8 mouse cellular contexts compared by ENCODE assay signal in the genomic region with DNA sequence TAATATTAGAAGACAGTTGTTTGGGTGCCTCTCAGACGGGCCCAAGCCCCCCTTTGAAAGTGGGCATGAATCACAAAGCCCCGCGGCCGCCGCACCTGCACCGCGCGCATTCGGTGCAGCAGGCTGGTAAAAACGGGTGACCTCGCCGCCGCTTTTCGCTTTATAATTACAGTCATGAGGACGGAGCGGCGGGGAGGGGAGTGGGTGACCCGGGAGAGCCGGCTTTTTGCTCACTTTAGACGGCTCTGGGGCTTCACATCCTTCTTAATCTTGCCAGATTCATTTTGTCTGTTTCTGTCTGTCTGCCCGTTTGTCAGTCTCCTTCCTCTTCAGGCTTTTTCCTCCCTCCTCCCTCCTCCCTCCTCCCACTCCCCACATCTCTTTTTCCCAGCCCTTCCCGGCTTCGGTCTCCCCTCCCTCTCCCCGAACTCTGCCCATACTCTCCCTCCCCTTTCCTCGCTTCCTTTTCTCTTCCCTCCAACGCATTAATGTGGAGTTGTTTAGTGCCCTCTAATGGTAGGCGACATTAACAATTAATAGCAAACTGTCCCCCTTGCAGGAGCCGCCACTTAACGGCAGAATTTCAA. TPM values are rescaled to one million over a fixed set of nuclear protein-coding genes. Genes with fewer than 3 reads are reported as not detected.
DNase-seq lines count a peak whose midpoint lies in the region; ATAC-seq lines count a peak whose summit lies in the region.

No protein-coding gene starts in this region.

- H3K9ac ChIP-seq in intestine, embryonic 14.5 days (ENCODE audit: low read length) = 0 out of 2 replicates have a peak overlapping the region, but pooled peaks have one; percentile 4
- no peak overlapping the region for H3K9ac ChIP-seq in neural tube, embryonic 15.5 days (replicated peaks)

- no peaks in the 10 kb centered on the region for H3K36me3 ChIP-seq in intestine, embryonic 14.5 days (ENCODE audit: control insufficient read depth, insufficient read depth, low read length)
- H3K36me3 ChIP-seq in neural tube, embryonic 15.5 days = no peaks in the 10 kb centered on the region

- peaks cover 14% of the 10 kb centered on the region; the same call in 1 of the 2 replicates for H3K4me1 ChIP-seq in intestine, embryonic 14.5 days (replicated peaks; ENCODE audit: control insufficient read depth, insufficient read depth, low read length)
- peaks cover 44% of the 10 kb centered on the region for H3K4me1 ChIP-seq in neural tube, embryonic 15.5 days

- H3K4me2 ChIP-seq in intestine, embryonic 14.5 days (ENCODE audit: low read length) = peak overlapping the region; percentile 93
- peak overlapping the region; percentile 99 for H3K4me2 ChIP-seq in neural tube, embryonic 15.5 days

- peak overlapping the region; percentile 53 for H3K4me3 ChIP-seq in intestine, embryonic 14.5 days (ENCODE audit: low read depth, low read length)
- peak overlapping the region; percentile 58 for H3K4me3 ChIP-seq in neural tube, embryonic 15.5 days (replicated peaks)

- no peak overlapping the region for H3K27ac ChIP-seq in intestine, embryonic 14.5 days (ENCODE audit: low read depth)
- no peak overlapping the region for H3K27ac ChIP-seq in neural tube, embryonic 15.5 days (replicated peaks)

- H3K9me3 ChIP-seq in intestine, embryonic 14.5 days (ENCODE audit: control insufficient read depth, low read length) = no peaks in the 10 kb centered on the region
- no peaks in the 10 kb centered on the region for H3K9me3 ChIP-seq in neural tube, embryonic 15.5 days (replicated peaks)

- peak; percentile 6 to 23 for DNase-seq in layer of hippocampus, postnatal 10 days (ENCODE audit: low spot score in 2 of 2)
- no peak for DNase-seq in layer of hippocampus, adult 9-10 months (ENCODE audit: low spot score)
- DNase-seq in cerebellum, adult 18-20 months = peak; percentile 28 to 41
- DNase-seq in forelimb bud, embryonic 11.5 days (ENCODE audit: low read depth, low spot score) = peak; percentile 70
- peak; percentile 76 for DNase-seq in intestine, embryonic 14.5 days (ENCODE audit: low spot score)
- DNase-seq in lung, adult 18-20 months = peak; percentile 14 to 29
- DNase-seq in left cerebral cortex, adult 8-10 months (ENCODE audit: low spot score in 2 of 2) = no peak

- H3K27me3 ChIP-seq in intestine, embryonic 14.5 days (replicated peaks; ENCODE audit: control insufficient read depth, insufficient read depth, low read length) = peaks cover 46% of the 10 kb centered on the region
- peaks cover 29% of the 10 kb centered on the region for H3K27me3 ChIP-seq in neural tube, embryonic 15.5 days (replicated peaks)

- WGBS in intestine, embryonic 14.5 days = 1% methylated on average over 29 of the region's 29 CpGs
- WGBS in neural tube, embryonic 15.5 days = under 1% methylated on average over 29 of the region's 29 CpGs

- ATAC-seq in intestine, embryonic 14.5 days (replicated peaks; ENCODE audit: low FRiP score, low TSS enrichment, low read depth) = no peak; the same call in 1 of the 2 replicates
- peak; percentile 39 for ATAC-seq in neural tube, embryonic 15.5 days (ENCODE audit: low FRiP score)

RNA-seq across cellular contexts. Expression of a gene that starts 1.6 kb away (rescaled TPM):
- total RNA-seq in layer of hippocampus, postnatal 10 days (2021) = 1 to 10 TPM; 3.0 to 4.8 TPM
- polyA plus RNA-seq in intestine, embryonic 14.5 days (2014; fragmentation: Nextera tagmentation; extraction: Ambion mirVana) = 43.5 and 51.0 TPM in 2 replicates
- 6.4 and 20.7 TPM in 2 replicates for polyA plus RNA-seq in neural tube, embryonic 15.5 days (2015; fragmentation: Nextera tagmentation; extraction: Ambion mirVana)
- total RNA-seq in left cerebral cortex, adult 8-10 months (2022) = 1 to 10 TPM; 3.4 to 6.1 (median 5.2) TPM

Comparison
In these comparisons a context has a peak if more than half of its experiments do, and no peak if none do; other contexts are left out.
1. DNase-seq: peak in layer of hippocampus, postnatal 10 days (2 of 2), cerebellum, adult 18-20 months (2 of 2), forelimb bud, embryonic 11.5 days (single experiment), intestine, embryonic 14.5 days (single experiment) and lung, adult 18-20 months (2 of 2); none in layer of hippocampus, adult 9-10 months (single experiment) and left cerebral cortex, adult 8-10 months (0 of 2).